Mouse (Mus musculus): Measurements from ENCODE around the gene Pabpn1l.
"Not testable (repeated sequence)": the region's sequence is repeated elsewhere in the genome, so short reads cannot be mapped to it uniquely, and the experiment has no call there.

Pabpn1l gene

GRCm38 (mm10) chr8:122574667-122575251 lies 47.8 kb downstream of the Pabpn1l start:
- no peak for DNase-seq

DNA sequence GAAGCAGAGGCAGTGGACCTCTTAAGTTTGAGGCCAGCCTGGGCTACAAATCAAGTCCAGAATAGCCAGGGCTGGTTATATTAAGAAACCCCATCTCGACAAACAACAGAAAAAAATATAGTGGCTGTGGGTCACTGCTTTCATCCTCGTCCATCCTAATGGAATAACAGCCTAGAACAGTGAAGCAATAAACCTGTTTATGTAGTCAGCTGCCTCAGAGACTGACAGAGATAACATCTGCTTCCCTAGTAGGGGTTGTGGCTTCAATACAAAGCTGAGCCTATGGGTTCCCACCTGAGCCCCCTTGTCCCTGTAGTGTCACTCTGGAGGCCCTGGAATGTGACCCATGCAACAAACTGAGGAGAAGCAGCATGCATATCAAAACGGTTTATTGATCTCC lies 48.3 kb downstream of the Pabpn1l start:
- DNase-seq = no peak

GRCm38 (mm10) chr8:122573577-122573976 lies 49.0 kb downstream of the Pabpn1l start:
- no peak for DNase-seq

DNA sequence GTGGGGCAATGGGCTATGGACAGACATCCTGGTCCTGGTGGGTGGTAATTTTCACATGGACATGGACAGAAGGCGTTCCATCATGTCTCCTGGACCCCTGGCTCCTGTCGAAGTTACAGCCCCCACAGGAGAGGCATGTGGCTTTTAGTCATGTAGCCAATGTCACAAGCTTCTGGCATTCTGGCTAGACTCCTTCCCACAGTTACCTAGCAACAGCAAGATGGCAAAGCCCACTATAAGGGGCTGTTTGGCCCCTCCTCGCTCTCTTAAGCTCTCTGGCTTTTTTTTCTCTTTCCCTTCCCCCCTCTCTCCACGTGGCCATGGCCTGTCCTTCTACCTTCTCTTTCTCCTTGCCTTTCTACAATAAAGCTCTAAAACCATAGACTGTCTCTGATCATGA lies 49.4 kb downstream of the Pabpn1l start:
- not testable (repeated sequence) for DNase-seq

DNA sequence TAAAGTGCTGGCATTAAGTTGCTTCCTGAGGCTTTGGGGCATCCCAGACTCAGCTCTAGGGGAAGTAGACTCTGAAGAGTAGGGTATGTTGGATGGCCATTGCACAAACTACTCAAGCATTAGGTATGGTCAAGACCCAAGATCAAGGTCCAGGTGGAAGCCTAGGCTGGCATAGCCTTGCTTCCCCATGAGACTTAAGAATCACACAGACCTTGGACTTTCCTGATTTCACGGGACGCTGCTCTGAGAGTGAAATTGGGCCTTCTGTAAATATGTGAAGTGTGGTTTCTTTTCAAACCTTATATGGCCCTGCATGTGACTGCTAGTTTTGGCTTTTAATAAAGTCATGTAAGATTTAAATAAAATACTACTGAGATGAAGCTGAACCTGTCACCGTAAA lies 49.8 kb downstream of the Pabpn1l start:
- no peak for DNase-seq

- DNase-seq = no peak
Measured at GRCm38 (mm10) chr8:122571750-122572267, 50.7 kb downstream of the Pabpn1l start.

- no peak for DNase-seq
Measured at GRCm38 (mm10) chr8:122571153-122571552, 51.4 kb downstream of the Pabpn1l start.

- no peak for DNase-seq
Measured at GRCm38 (mm10) chr8:122569996-122570395, 52.5 kb downstream of the Pabpn1l start.
